Mouse (Mus musculus) B cell, adult 62 days (primary cell): ENCODE results near the gene Cul5. TPM values are rescaled to one million over a fixed set of nuclear protein-coding genes. Genes with fewer than 3 reads are reported as not detected.

Experiments
- total RNA-seq: library from RNA; stranded (reverse); gene quantifications from 4 replicates; pipeline ENCODE4 v1.2.4, GENCODE M21; 2023

Gene Cul5
- total RNA-seq: 31.7 to 39.7 TPM (median 38.3 TPM) in 4 replicates

DNA sequence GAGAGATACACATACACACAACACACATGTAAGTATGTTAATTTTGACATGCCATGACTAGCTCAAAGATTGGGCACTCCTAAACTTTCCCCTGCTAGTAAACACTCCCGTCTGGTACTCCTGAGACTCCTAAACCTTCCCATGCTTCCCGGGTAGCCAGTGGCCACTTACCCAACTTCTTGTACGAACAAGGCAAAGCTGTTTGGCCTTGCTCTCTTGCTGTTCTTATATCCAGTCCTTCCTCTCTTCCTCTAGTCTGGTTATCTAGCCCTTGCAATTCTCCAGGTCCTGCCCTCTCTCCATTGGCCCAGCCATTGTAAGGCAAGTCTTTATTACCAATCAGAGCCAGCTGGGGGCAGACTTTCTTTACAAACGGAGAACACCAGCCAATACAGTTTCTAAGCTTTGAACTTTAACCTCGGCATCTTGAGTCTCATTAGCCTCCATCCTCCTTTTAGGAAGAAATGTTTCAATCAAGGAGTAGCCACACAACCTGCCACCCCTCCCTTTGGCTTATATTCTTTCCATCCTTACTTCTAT is at the start of gene Cul5:
TSS of gene Cul5 (minus strand) at position 335 of the 540 bp plus-strand sequence.

DNA sequence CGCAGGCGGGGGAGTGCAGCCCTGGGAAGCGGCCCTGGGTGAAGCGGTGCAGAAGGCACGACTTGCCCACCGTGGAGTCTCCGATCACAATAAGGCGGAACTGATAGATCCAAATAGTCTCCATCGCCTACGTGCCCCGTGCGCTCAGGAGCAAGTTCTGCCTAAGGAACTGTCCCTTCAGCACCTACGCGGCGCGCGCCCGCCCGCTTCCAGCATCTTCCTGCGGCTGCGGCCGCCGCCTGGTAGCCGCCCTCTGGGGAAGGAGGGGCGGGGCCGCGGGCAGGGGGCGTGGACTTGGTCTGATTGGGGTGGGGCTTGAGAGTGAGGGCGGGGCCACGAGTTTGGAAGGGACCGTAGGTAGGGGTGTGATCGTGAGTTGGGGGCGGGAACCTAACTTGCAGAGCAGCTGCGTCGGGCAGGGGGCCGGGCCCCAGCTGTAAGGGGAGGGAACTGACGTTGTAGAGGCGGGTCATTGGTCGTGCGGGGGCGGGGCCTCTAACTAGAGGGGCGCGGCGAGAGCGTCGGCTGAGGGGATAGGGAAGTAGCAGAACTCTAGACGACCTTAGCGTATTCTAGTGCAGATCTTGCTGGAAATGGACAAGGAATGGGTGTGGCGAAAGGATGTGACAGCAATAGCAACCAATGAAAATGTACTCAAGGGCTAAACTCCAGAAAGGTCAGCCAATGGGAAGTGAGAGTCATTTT is 36.3 kb upstream of the Cul5 start, which contains the start of gene Rab39:
TSS of gene Rab39 (minus strand) at position 241 of the 705 bp plus-strand sequence.

DNA sequence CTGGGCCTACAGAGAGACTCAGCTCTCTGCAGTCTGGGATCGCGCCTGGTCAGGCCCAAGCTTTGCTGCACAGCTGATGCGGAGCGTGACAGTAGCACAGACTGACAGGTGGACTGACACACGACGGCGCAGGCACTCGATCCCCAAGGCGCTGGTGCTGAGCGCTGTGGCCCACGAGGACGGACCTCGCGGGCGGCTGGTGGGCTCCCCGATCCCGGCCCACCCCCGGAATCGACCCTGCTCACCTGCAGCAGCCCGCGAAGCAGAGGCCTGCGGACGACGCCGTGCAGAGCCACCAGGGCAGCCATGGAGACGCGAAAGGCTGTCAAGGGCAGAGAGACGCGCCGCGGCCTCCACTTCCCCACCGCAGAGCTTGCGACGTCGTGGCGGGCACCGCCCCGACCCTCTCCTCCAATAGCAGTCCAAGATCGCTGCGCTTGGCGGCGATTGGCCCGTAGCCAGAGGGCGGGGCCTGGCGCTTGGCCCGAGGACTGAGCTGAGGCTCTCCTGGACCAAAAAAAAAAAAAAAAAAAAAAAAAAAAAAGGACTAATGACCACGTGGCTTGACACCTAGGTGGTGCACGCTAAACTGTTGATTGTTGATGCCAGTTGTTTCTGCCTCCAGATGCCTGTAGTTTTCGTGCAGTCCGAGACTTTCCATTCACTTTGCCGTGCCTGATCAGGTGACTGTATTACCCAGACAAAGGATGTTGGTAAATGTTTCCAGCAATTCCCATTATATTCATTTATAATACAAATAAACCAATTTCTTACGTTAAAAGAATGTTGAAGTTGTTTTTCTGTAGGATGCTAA is 59.6 kb downstream of the Cul5 start, which contains the start of gene Acat1:
TSS of gene Acat1 (minus strand) at position 415 of the 814 bp plus-strand sequence.

Other genes starting within 250 kb of the Cul5 start
- 52.0 to 67.0 TPM (median 60.7 TPM) in 4 replicates for gene Atm, start 133.3 kb downstream of the Cul5 start, total RNA-seq
- gene Npat, start 133.0 kb downstream of the Cul5 start, total RNA-seq: 19.2 to 25.0 TPM (median 19.9 TPM) in 4 replicates
- 18.9 to 24.8 TPM (median 22.7 TPM) in 4 replicates for gene Acat1, start 59.6 kb downstream of the Cul5 start, total RNA-seq
- gene Rab39, start 36.2 kb upstream of the Cul5 start, total RNA-seq: 4.3 to 6.2 TPM (median 4.9 TPM) in 4 replicates
- 2.2 to 4.1 TPM (median 3.0 TPM) in 4 replicates for gene Slc35f2, start 101.5 kb upstream of the Cul5 start, total RNA-seq
- gene Sln, start 180.2 kb upstream of the Cul5 start, total RNA-seq: not detected in 4 replicates